Mouse (Mus musculus) monocyte, adult 2 months (primary cell): ENCODE measurements around the gene Plscr5.
"Not testable (repeated sequence)": the region's sequence is repeated elsewhere in the genome, so short reads cannot be mapped to it uniquely, and the experiment has no call there.

Experiments
- DNase-seq, 2 experiments: peaks; one replicate each; pipeline ENCODE4 v3.0.0; 2022; ENCODE audit warnings: low spot score in 2 of 2, low read depth in 1 of 2

Plscr5 gene

DNA sequence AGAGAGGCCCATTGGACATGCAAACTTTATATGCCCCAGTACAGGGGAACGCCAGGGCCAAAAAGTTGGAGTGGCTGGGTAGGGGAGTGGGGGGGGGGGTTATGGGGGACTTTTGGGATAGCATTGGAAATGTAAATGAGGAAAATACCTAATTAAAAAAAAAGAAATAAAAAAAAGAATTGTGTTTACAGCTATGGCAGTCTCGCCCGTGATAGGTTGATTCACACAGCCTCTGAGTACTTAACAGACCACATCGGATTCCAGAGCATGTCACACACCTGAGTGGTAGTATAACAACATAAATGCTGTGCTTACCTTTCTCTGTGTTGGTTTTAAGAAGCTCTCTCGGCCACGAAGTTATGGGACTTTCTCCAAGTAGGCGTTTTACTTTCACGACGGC is at the start of gene Plscr5:
Plscr5 (plus strand) TSS at position 301 of the 400 bp plus-strand sequence.
- not testable (repeated sequence) for DNase-seq

DNA sequence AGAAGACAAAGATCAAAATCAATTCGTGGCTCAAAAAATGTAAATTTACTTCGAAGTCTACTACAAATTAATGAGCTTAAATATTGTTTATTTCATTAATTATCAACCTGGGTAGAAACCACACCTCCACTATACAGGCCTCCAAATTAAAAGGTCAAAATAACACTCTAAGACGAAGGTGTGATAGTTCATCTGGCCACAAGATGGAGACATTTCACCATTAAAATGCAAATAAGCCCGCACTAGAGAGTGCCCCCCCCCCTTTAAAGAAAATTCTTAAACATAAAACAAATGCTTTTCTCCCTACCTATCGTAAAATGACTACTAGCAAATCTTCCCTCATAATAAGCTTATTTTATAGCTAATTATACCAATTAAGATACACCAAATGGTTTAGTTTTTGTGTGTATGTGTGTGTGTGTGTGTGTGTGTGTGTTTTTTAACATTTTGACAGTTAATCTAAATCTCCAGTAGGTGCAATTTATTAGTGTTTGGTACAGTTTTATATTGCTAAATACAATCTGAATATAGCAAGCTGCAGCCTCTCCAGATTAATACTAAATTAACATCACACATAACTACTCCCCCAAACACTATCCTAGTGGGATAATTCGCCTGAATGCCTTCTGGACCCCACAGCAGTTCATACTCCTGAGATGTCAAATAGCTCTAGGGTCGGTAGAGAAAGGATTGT is 45.0 kb upstream of the Plscr5 start:
- DNase-seq: no peak

DNA sequence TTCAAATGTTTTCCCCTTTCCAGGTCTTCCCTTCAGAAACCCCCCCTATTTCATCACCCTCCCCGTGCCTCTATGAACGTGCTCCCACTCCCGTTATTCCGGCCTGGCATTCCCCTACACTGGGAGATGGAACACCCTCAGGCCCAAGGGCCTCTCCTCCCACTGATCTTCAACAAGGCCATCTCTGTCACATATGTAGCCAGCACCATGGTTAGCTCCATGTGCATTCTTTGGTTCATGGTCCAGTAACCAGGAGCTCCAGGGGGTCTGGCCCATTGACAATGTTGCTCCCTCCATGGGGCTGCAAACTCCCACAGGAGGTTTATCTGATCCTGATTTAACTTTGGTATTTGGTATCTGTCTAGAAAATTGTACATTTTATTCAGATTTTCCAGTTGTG is 30.5 kb upstream of the Plscr5 start:
- DNase-seq: no peak

DNA sequence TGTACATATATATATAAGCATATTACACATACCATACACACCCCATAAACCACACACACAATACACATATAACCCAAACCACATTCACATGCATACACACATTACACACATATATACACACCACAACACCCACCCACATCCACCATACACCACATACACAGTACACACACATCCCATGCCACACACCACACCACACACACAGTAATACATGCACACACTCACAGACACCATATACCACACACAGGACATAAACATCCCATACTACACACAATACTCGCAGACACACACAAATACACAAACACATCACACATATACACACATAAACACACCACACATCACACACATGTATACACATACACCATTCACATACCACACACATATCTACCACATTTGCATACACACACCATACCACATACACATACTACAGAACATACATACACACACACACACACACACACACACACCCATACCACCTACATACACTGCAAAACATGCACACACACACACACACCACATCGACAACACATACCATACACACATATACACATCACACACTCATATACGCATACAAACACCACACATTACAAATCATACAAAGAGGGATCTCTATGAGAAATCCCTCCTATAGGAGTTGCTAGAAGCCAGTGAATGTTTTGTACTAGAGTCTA is 19.3 kb upstream of the Plscr5 start:
- no peak for DNase-seq

DNA sequence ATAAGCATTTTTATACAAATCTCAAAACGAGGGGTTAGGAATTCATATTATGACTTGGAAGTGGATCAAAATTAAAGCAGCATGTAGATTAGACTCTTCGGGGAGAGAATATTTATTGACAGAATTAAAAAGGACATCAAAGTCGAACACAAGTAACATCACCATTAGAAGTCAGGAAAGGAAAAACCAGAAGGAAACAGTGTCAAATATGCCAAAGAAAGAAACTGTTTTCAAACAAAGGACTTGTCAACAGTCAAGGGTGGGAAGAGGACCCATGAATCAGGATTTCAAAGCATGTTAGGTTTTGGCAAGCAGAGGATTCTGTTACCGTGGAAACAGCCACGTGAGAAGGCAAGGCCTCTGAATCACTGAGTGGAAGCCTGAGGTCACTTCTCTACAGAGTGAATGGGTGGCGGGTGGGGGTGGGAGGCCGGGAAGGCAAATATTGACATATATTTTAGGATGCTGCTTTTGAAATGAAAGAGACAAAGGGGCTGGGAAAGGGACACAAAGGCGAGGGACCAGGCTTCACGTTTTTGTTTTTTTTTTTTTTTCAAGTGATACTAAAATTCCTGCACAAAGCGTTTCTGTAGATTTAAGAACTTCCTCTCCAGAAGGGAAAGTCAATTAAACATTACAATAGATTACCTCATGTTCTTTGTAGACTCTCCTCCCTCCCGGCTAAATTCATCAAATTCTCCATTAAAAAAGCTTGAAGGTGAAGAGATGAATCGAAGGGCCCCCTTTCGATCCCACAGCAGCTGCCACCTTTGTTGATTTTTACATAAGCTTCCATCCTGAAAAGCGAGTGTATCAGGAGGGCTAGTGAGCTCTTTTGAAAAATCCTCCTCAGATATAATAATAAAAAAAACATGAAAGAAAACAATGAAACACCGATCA is 18.3 kb upstream of the Plscr5 start:
- DNase-seq: no peak

DNA sequence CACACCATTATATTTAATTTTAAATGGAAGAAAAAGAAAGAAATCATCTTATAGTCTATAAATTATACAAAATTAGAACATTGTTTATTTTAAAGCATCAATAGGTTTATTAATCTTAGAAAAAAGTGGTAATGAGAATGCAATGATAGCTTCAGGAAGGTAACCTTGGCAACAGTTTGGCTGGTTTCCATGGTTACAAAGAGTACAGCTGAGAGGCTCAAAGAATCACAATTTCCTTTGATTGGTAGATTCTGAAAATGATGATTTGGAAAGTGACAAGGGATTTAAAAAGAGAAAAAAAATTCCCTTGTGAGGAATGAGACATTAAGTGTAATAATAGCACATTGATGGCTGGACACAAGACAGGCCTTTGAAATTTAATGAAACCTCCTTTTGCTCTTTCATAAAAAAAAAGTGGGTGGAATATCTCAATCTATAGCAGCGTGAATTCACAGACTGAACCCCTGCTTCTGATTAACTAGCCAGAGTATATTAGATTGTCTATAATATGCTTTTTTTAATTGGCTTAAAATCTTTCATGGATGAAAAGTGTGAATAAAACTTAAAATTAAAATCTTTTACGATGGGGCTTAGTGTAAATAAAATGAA is 13.8 kb upstream of the Plscr5 start:
- DNase-seq: no peak

DNA sequence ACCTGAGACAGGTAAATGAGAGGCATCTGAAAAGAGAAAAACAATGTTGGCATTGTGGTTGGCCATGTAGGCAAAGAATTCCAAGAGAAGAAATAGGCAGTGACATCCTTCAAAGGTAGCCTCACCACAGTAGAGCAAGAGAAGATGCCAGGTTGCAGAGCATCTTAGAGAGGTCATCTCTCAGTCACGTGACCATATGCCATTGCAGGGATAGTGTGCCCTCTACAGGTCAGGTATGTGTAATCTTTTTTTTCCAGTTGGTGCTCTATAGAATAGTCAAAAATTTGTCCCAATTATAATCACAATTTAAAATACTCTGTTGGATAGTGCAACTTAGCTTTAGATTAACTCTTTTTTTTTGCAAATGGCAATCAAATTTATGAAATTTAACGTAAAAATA is 1.4 kb upstream of the Plscr5 start:
- DNase-seq: no peak

DNA sequence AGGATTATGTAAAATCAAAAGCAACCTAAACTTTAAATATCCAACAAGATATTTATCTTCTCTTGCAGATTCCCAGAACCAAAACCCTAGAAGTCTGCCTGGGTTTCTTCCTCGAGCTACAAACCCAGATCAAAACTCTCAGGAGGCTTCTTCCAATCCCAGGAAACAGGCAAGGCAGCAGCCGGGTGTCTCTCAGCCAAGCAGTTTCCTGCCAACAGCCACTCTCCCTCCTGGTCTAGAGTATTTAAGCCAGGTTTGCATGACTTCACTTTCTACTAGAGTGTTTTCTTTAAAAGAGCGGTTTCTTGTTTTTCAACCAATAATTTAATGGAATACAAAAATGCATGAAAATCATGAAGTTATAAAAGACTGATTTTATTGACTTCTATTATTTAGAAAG is 5.7 kb downstream of the Plscr5 start:
- no peak for DNase-seq

DNA sequence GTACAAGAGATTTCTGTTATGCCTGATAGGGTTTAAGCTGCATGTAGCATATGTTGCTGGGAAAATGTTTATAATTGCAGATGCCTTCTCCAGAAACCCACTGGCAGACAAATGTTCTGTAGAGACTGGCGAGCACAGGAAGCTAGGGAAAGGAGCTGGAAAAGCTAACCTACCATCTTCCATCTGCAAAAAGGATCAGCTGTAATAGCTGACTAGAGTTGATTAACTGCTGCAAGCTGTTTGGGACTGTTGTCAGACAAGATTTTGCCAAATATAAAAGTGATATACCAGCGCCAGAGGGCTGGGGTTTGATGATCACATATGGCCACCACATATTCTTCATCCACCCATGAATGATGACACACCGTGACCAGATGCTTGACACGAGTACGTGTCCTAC is 6.8 kb downstream of the Plscr5 start:
- DNase-seq: no peak

DNA sequence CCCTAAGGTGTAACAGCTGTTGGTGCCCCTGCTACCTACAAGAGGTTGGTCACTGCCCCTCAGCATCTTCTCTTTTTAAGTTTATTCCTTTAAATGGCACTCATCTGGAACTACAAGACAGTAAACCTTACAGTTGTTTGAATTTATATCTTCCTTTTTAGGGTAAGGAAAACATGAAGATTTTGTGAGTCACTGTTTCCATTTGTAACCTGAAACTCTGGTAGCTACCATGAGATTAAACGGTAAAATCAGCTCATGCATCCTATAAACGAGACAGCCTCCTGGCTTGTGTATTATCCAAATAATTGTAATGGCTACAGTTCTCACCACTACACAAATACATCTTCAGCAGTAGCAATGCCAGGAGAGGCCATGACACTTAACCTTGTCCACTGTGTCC is 11.7 kb downstream of the Plscr5 start:
- DNase-seq: no peak

DNA sequence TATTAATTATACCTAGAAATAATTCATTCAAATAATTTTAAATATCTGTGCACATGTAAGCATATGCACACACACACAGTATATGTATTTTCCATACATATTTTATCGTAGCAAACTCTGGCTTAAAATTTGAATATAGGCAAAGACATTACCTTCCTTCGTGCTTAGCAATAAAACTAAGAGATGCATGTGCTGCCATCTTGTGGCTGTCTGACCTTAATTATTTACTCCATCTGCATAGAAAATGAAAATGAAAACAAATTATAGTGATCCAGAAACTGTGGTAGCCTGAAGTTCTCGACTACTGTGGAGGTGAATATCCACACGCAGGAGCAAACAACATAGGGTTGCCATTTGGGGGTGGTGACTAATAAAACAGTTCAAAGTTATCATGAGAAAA is 14.6 kb downstream of the Plscr5 start:
- no peak for DNase-seq

DNA sequence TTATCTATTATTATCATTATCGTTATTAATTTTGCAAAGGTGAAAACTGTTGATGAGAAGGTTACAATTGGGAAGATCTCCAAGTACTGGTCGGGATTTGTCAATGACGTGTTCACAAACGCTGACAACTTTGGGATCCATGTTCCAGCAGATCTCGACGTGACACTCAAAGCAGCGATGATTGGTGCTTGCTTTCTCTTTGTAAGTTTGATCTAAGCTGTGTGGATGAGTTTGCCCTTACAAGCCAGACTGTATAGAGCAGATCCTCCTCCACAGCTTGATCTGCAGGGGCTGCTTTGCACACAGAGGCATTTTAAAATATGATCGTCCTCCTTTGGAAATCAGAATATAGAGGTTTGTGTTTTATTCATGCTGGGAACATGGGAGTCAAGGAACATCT is 15.0 kb downstream of the Plscr5 start:
- DNase-seq: no peak

DNA sequence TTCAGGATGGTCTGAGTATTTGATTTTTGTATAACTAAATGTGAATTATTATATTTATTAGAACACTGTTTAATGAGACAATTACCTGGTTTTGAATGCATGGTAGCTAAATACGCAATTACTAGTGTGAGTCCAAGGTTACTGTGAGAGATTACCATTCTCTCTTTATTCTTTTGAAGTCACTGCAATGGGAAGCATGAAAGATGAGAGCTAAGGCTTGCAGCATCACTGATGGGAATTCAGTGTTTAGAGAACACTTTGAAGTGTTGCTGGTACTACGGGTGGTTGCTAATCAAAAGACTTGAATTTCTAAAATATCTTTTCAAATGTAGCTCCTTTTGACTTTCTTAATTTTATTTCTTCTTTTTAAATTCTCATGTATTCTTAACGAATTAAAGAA is 17.1 kb downstream of the Plscr5 start:
- no peak for DNase-seq

DNA sequence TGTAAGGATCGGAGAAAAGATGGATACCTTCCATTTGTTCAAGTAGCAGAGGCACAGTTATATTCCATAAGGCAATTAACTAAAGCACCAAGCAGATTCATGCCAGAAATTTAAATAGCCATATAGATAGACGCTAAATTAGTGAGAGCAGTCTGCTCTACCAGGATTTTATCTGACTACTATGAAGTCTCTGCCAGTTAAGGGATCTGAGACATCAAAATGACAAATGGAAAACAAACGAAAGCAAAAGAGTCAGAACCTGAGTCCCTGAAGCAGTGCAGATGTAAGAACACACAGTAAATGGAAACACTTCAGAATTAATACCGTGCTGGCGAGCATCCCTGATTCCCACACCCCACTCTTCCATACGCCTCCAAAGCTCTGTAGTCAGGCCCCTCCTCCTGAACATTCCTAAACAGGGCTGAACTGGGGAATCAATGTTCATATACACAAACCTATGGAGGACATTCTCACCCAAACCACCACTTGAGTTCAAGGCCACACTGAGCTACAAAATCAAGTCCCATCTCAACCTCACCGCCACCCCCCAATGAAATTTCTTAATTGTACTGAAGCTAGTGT is 17.7 kb downstream of the Plscr5 start:
- no peak for DNase-seq

DNA sequence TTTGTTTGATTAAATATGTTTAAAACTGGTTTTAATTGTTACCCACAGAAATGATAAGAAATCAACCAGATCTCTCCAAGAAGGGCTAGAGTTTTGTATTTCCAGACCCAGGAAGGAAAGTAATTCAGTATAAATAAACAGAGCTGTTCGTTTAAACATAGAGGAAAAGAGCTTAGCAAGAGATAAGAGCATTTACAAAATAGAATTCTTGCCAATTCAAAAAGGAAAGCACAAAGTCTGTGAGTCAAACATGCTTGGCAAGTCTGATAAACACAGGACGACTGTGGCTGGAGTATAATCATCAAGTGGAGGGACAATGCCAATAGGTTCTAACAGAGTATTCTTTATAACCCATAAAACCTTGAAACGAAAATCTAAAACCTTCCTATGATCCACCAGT is 18.3 kb downstream of the Plscr5 start:
- DNase-seq: no peak

DNA sequence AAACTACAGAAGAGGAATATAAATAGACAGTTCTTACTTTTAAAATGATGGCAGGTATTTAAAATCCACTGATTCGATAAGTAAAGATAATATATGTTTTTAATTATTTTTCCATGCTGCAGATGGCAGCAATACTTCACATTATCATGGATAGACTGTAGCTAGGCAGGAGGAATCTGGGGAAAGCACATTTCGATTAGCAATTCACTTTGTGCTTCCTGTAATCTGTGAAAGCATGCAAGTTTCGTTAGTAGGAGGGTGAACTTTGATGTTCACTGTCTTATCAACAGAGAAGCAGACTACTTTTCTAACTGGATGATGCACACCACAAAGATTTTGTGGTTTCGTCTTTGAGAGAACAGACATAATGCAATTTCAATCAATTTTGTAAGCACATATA is 24.7 kb downstream of the Plscr5 start:
- no peak for DNase-seq

DNA sequence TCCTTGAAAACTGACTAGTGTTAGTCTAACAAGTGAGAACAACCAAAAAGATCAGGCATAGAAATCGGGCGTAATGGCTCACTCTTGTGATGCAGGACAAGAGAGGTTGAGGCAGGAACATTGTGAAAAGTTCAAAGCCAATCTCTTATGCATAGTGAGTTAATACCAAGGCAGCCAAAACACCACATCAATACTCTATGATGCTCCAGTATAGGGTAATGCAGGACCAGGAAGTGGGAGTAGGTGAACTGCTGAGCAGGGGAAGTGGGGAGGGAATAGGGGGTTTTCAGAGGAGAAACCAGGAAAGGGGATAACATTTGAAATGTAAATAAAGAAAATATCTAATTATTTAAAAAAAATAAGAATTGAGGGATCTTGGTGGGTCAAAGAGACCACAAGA is 25.2 kb downstream of the Plscr5 start:
- no peak for DNase-seq

DNA sequence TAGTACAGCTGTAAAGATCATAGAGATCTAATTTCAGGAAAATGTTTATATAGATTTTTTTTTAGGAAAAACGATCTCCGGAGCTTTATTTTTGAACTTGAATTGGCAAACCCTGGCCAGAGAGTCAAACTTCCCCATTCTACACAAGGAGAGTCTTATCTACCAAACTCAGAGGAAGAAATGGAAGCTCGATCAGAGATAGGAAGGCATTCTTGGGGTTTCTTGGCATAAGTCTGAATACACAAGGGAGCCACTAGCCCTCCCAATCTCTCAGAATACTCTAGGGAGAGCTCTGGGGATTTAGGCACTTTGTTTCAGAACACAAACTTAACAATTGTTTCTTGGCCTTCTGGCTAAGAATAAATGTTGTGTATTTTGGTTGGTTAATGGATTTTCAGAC is 27.4 kb downstream of the Plscr5 start:
- DNase-seq: no peak

DNA sequence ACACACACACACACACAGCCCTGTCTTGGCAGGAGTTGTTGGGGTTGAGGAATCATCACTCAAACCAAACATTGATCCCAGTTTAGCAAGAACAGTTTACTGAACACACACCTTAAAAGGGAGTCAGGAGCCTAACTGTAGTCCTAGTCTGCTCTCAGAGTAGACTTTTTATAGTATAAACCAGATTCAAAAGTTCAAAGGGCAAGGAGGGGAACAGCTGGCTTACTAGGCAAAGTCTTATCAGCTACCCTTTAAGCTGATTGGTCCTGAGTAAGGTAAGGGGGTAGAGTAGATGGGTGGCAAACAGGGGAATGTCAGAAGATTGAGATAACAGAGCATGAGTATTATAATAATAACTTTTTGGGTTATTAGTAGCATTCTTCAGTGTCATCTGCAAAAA is 28.7 kb downstream of the Plscr5 start:
- DNase-seq: no peak

DNA sequence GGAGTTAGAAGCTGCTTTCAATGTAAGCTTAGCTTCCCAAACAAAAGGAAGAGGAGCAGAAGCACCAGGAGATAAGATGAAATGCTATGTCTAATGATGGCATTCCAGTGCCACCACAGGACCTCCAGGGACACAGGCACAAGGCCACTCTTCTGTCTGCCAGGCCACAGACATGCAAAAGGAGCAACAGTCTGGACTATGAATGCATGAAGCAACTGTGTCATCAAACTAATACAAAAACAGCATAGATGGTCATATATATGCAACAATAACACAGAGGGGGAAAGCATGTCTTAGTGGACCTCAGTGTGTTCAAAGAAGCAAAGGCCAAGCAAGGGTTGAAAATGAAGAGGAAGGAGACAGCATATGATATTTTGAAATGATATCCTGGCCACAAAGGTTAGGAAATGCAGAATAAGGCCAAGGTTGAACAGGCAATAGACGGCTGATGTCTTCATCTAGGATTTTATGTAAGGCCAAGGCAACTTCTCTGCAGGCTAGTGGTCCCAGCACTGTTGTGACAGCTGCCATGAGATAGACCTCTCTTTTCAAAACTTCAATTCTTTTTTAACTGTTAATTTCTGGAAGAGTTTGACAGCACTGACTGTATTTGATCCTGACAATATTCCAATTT is 32.0 kb downstream of the Plscr5 start:
- no peak for DNase-seq

DNA sequence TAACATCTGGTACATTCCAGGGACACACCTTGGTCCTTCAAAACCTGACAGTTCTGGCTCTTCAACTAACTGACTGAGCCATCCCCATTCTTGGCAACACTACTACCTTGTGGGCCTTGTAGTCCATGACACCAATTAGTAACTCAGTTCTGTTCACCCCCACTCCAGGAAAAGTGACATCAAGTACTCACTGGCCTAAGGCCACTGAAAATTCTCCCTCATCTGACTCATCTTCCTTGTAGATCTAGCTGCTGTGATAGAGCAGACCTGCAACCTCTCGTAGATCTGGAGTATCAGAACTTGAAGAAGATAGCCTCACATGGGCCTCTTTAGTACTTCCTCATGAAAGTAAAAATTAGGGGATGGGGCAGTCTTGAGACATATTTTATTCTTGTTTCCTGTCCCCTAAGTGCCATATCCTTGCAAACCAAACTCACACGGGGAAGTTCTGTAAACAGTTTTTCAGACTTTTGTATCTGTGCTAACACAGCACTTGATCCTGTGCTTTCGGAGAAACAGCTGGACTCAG is 33.5 kb downstream of the Plscr5 start:
- DNase-seq: no peak
